Mouse (Mus musculus): Measurements from ENCODE around the gene Gm49380. TPM values are rescaled to one million over a fixed set of nuclear protein-coding genes. Genes with fewer than 3 reads are reported as not detected.

Gm49380 gene
- polyA plus RNA-seq, 1 experiment from 2014 or later: not detected

DNA sequence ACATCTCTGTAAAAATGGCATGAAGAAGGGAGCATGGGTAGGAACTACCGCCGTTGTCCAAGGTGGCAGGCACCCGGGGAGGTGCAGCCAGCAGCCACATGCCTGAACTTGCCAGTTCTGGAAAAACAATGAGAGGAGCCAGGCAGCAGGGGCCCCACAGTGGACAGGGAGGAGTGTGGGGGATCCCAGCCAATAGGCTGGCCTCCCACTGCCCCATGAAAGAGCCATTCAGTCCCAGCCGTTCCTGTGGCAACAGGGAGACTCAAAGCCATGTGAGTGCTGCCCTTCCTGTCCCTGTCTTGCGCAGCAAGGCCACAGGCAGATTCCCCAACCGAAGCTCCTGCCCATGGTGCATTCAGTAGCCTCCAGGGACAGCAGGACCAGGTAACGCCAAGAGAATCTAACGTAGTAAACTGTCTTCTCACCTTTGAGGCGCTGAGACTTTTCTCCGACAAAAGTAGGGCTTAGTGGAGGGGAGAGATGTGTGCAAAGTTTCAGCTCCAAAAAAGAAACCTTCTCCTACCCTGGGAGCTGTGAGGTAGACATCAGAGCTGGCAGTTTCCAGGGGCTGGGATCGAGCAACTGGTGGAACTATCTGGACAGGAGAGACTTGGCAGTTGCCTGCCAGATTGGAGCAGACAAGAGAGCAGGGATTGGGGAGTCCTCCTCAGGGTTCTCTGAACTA is 41.2 kb downstream of the Gm49380 start:
- Histone ChIP-seq H3K4me1 (replicated peaks; ENCODE audit: control insufficient read depth, insufficient read depth, low read length) (no peaks in the 10 kb centered on the region), H3K9me3 (ENCODE audit: control insufficient read depth) (no peaks in the 10 kb centered on the region), H3K4me2 (replicated peaks; ENCODE audit: low read depth) (no peak overlapping the region), H3K27ac (ENCODE audit: low read depth, low read length) (no peak overlapping the region), H3K9ac (ENCODE audit: low read depth, low read length) (no peak overlapping the region), H3K27me3 (replicated peaks; ENCODE audit: control insufficient read depth, insufficient read depth, low read length) (no peaks in the 10 kb centered on the region), H3K36me3 (ENCODE audit: control insufficient read depth, insufficient read depth) (no peaks in the 10 kb centered on the region), H3K4me3 (ENCODE audit: low read depth, low read length) (no peak overlapping the region)
- 49% methylated on average over 11 of the region's 11 CpGs for WGBS
- ATAC-seq: no peak
- no peak for TF ChIP-seq CTCF (IDR thresholded peaks at IDR 0.05; ENCODE audit: low read depth)

DNA sequence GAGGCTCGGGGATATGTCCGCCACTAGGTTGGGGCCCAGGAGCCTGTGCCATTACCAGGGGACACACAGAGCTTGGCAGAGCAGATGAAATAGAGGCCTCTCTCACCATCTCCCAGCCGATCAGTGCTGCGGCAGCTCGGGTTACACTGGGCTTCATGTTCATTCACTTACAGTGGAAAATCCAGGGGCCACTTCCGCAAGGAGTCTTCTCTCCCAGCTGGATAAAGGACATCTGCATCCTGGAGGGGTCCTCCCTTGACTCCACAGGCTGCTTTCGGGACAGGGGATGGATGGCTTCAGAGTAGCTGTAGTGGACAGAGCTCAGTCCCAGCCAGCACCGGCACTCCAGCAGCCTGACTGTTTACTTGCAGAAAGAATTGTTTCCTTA is 42.5 kb downstream of the Gm49380 start:
- no peaks in the 10 kb centered on the region for H3K27me3 ChIP-seq (replicated peaks; ENCODE audit: control insufficient read depth, insufficient read depth, low read length)
- WGBS: 50% methylated on average over 8 of the region's 8 CpGs
- H3K4me3 ChIP-seq (ENCODE audit: low read depth, low read length): no peak overlapping the region
- no peaks in the 10 kb centered on the region for H3K36me3 ChIP-seq (ENCODE audit: control insufficient read depth, insufficient read depth)
- no peak for ATAC-seq
- no peak overlapping the region for H3K27ac ChIP-seq (ENCODE audit: low read depth, low read length)
- no peak overlapping the region for H3K9ac ChIP-seq (ENCODE audit: low read depth, low read length)
- TF ChIP-seq CTCF (IDR thresholded peaks at IDR 0.05; ENCODE audit: low read depth): no peak
- H3K9me3 ChIP-seq (ENCODE audit: control insufficient read depth): no peaks in the 10 kb centered on the region
- H3K4me2 ChIP-seq (replicated peaks; ENCODE audit: low read depth): no peak overlapping the region
- H3K4me1 ChIP-seq (replicated peaks; ENCODE audit: control insufficient read depth, insufficient read depth, low read length): no peaks in the 10 kb centered on the region

DNA sequence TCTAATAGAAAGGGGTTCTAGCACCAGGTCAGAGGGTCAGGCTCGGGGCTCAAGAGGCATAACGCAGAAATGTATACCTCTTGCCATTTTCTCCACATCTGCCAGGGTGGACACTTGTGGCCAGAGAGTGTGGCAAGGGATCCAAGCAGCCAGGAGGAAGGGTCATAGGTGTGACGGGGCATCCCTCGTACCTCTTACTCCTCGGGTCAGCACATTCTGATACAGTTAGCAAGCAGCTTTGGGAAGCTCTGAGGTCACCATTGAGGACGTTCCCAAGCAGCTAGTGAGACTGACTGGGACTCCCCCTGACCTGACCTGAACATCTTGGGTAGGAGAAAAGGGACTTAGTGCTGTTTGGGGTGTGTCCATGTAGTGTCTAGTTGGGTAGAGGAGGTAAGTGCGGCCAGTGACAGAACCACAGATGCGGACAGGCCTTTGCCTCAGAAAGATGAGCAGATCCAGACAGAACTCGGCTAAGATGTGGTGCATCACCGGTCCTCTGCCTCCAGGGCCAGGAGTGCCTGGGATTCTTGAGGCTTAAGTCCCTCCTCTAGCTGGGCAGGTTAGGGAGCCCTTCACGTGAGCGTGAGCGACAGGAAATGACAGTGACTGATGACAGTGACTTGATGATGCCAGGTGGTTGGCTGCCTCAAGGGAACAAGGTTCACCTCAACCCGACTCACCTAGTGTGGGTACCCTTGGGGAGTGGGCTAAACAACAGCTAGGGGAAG is 43.0 kb downstream of the Gm49380 start:
- WGBS: 72% methylated on average over 14 of the region's 14 CpGs
- H3K4me2 ChIP-seq (replicated peaks; ENCODE audit: low read depth): no peak overlapping the region
- H3K27me3 ChIP-seq (replicated peaks; ENCODE audit: control insufficient read depth, insufficient read depth, low read length): no peaks in the 10 kb centered on the region
- no peak overlapping the region for H3K9ac ChIP-seq (ENCODE audit: low read depth, low read length)
- no peak overlapping the region for H3K27ac ChIP-seq (ENCODE audit: low read depth, low read length)
- H3K9me3 ChIP-seq (ENCODE audit: control insufficient read depth): no peaks in the 10 kb centered on the region
- no peak for TF ChIP-seq CTCF (IDR thresholded peaks at IDR 0.05; ENCODE audit: low read depth)
- H3K4me1 ChIP-seq (replicated peaks; ENCODE audit: control insufficient read depth, insufficient read depth, low read length): no peaks in the 10 kb centered on the region
- H3K36me3 ChIP-seq (ENCODE audit: control insufficient read depth, insufficient read depth): no peaks in the 10 kb centered on the region
- no peak for ATAC-seq
- no peak overlapping the region for H3K4me3 ChIP-seq (ENCODE audit: low read depth, low read length)

DNA sequence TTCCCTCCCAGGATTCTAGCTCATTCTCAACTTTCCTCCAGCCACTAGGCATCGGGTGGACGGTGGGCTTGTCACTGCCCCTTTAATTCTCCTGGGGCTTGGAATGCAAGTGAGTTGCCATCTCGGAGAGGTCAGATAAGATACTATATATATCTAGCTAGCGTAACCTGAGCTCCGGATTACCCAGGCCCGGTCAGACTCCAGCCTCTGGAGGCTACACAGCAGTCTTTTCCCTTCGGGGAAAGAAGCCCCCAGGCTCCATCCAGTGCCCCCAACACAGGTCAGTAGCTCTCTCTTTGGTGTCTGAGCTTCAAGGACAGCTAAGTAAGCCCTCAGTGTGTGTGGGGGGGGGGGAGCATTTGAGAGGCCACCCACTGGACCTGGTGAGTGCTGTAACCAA is 44.0 kb downstream of the Gm49380 start:
- no peaks in the 10 kb centered on the region for H3K9me3 ChIP-seq (ENCODE audit: control insufficient read depth)
- H3K4me3 ChIP-seq (ENCODE audit: low read depth, low read length): no peak overlapping the region
- H3K36me3 ChIP-seq (ENCODE audit: control insufficient read depth, insufficient read depth): no peaks in the 10 kb centered on the region
- no peak overlapping the region for H3K4me2 ChIP-seq (replicated peaks; ENCODE audit: low read depth)
- no peaks in the 10 kb centered on the region for H3K4me1 ChIP-seq (replicated peaks; ENCODE audit: control insufficient read depth, insufficient read depth, low read length)
- no peaks in the 10 kb centered on the region for H3K27me3 ChIP-seq (replicated peaks; ENCODE audit: control insufficient read depth, insufficient read depth, low read length)
- no peak overlapping the region for H3K27ac ChIP-seq (ENCODE audit: low read depth, low read length)
- TF ChIP-seq CTCF (IDR thresholded peaks at IDR 0.05; ENCODE audit: low read depth): no peak
- ATAC-seq: no peak
- 30% methylated on average over 7 of the region's 7 CpGs for WGBS
- no peak overlapping the region for H3K9ac ChIP-seq (ENCODE audit: low read depth, low read length)

DNA sequence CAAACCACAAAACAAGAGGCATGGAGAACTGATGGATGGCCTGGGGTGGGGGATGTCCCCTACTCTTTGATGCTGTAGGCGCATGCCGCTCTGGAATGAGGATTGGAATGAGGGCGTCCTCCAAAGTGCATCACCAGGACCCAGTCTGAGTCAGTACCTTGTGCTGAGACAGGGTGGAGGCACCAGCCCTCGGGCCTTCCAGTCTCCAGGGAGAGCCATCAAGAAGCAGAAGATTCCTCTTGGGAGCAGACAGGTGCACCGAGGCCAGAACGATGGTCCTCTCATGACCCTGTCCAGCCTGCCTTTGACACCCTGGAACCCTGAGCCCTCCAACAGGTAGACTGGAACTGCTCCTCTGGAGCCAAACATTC is 45.4 kb downstream of the Gm49380 start:
- Histone ChIP-seq H3K36me3 (ENCODE audit: control insufficient read depth, insufficient read depth) (no peaks in the 10 kb centered on the region), H3K4me3 (ENCODE audit: low read depth, low read length) (no peak overlapping the region), H3K9ac (ENCODE audit: low read depth, low read length) (no peak overlapping the region), H3K9me3 (ENCODE audit: control insufficient read depth) (no peaks in the 10 kb centered on the region), H3K27me3 (replicated peaks; ENCODE audit: control insufficient read depth, insufficient read depth, low read length) (no peaks in the 10 kb centered on the region), H3K4me2 (replicated peaks; ENCODE audit: low read depth) (no peak overlapping the region), H3K4me1 (replicated peaks; ENCODE audit: control insufficient read depth, insufficient read depth, low read length) (no peaks in the 10 kb centered on the region), H3K27ac (ENCODE audit: low read depth, low read length) (no peak overlapping the region)
- ATAC-seq: no peak
- TF ChIP-seq CTCF (IDR thresholded peaks at IDR 0.05; ENCODE audit: low read depth): no peak
- 86% methylated on average over 6 of the region's 6 CpGs for WGBS

DNA sequence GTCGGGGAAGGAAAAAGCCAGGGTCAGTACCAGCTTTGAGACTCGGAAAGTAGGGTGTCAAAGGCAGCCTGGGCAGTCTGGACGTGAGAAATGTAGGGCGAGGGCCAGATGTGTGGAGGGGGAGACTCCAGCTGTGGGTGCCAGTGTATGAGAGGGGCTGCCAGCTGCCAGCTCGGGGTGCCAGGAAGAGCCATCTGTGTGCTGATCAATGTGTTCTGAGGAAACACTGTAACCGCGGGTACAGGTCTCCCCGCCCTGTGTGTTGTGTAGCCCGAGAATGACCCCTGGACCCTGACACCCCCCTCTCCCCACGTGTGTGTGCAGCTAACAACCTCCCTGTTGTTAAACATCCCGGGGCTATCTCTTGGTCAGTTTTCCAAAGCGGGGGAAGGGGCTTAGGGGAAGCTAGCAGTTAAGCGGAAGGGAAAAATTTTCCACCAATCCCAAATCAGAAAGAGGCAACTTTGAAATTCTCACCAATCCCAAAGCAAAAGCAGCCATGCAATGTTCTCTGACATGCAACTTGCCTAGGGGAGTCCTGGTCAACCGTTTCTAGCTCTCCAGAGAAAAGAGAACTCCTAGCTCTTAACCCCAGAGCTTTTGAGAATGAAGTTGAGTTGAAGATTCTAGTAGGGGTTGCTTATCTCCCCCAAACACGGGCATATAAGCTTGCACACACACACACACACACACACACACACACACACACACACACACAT is 45.9 kb downstream of the Gm49380 start:
- WGBS: 7% methylated on average over 15 of the region's 15 CpGs
- ATAC-seq: peak; percentile 46
- no peak overlapping the region for H3K27ac ChIP-seq (ENCODE audit: low read depth, low read length)
- H3K9ac ChIP-seq (ENCODE audit: low read depth, low read length): no peak overlapping the region
- peak overlapping the region; percentile 85 for H3K4me2 ChIP-seq (replicated peaks; ENCODE audit: low read depth)
- H3K4me3 ChIP-seq (ENCODE audit: low read depth, low read length): peak overlapping the region; percentile 41
- H3K27me3 ChIP-seq (replicated peaks; ENCODE audit: control insufficient read depth, insufficient read depth, low read length): no peaks in the 10 kb centered on the region
- no peak for TF ChIP-seq CTCF (IDR thresholded peaks at IDR 0.05; ENCODE audit: low read depth)
- no peaks in the 10 kb centered on the region for H3K36me3 ChIP-seq (ENCODE audit: control insufficient read depth, insufficient read depth)
- no peaks in the 10 kb centered on the region for H3K9me3 ChIP-seq (ENCODE audit: control insufficient read depth)
- H3K4me1 ChIP-seq (replicated peaks; ENCODE audit: control insufficient read depth, insufficient read depth, low read length): no peaks in the 10 kb centered on the region

Data from intestine, postnatal 0 days (tissue).